ENCODE assay signal across 8 mouse cellular contexts in genomic region chr7:143007599-143008369, GRCm38 (mm10). TPM values are rescaled to one million over a fixed set of nuclear protein-coding genes. Genes with fewer than 3 reads are reported as not detected.
A peak's percentile ranks its signal among the peaks of the same experiment; 100 is the strongest.
DNase-seq lines count a peak whose midpoint lies in the region; ATAC-seq and TF ChIP-seq lines count a peak whose summit lies in the region.

No protein-coding gene starts in this region.

- no peak overlapping the region for H3K4me3 ChIP-seq in embryonic facial prominence, embryonic 14.5 days (ENCODE audit: low read depth, low read length)
- H3K4me3 ChIP-seq in limb, embryonic 14.5 days (replicated peaks; ENCODE audit: low read length): no peak overlapping the region; the same call in 1 of the 2 replicates
- H3K4me3 ChIP-seq in midbrain, postnatal 0 days (ENCODE audit: low read depth, low read length): no peak overlapping the region

- peaks cover 15% of the 10 kb centered on the region for H3K4me1 ChIP-seq in embryonic facial prominence, embryonic 14.5 days (ENCODE audit: control insufficient read depth, insufficient read depth, low read length)
- H3K4me1 ChIP-seq in limb, embryonic 14.5 days (ENCODE audit: control insufficient read depth, insufficient read depth, low read length): peaks cover 37% of the 10 kb centered on the region
- no peaks in the 10 kb centered on the region; the same call in 1 of the 2 replicates for H3K4me1 ChIP-seq in midbrain, postnatal 0 days (ENCODE audit: insufficient read depth, low read length)

- H3K9ac ChIP-seq in embryonic facial prominence, embryonic 14.5 days (ENCODE audit: low read depth, low read length): peak overlapping the region; percentile 12; the same call in 1 of the 2 replicates
- H3K9ac ChIP-seq in limb, embryonic 14.5 days (ENCODE audit: low read depth, low read length, severe bottlenecking): peak overlapping the region; percentile 22; the same call in 1 of the 2 replicates
- no peak overlapping the region for H3K9ac ChIP-seq in midbrain, postnatal 0 days (replicated peaks; ENCODE audit: low read length, poor library complexity, severe bottlenecking)

- peak; percentile 94 for DNase-seq in 3T3-L1 (ENCODE audit: low read depth, low spot score)
- peak; percentile 88 to 93 for DNase-seq in adrenal gland, postnatal 4 days (ENCODE audit: low spot score in 2 of 2)
- DNase-seq in embryonic facial prominence, embryonic 14.5 days (ENCODE audit: low spot score): peak; percentile 94
- peak; percentile 95 for DNase-seq in heart, adult 8-10 months (ENCODE audit: low spot score)
- DNase-seq in kidney, adult 9 months: peak; percentile 96
- peak; percentile 94 for DNase-seq in limb, embryonic 14.5 days (ENCODE audit: low spot score)
- DNase-seq in midbrain, postnatal 0 days (ENCODE audit: low spot score): peak; percentile 91
- peak; percentile 91 to 97 for DNase-seq in spleen, postnatal 14 days (ENCODE audit: low spot score in 2 of 2)

- TF ChIP-seq POLR2A in limb, embryonic 14.5 days (IDR thresholded peaks at IDR 0.05; ENCODE audit: borderline replicate concordance, extremely low read depth, insufficient read depth, insufficient read length): no peak

- H3K27me3 ChIP-seq in embryonic facial prominence, embryonic 14.5 days (replicated peaks; ENCODE audit: control insufficient read depth, insufficient read depth, low read length): no peaks in the 10 kb centered on the region
- no peaks in the 10 kb centered on the region for H3K27me3 ChIP-seq in limb, embryonic 14.5 days (ENCODE audit: control insufficient read depth, insufficient read depth, low read length)
- H3K27me3 ChIP-seq in midbrain, postnatal 0 days (ENCODE audit: insufficient read depth, low read length): no peaks in the 10 kb centered on the region

- H3K27ac ChIP-seq in embryonic facial prominence, embryonic 14.5 days (replicated peaks; ENCODE audit: low read depth, low read length): peak overlapping the region; percentile 97
- peak overlapping the region; percentile 95 for H3K27ac ChIP-seq in limb, embryonic 14.5 days (replicated peaks; ENCODE audit: low read depth, low read length)
- peak overlapping the region; percentile 55; the same call in 1 of the 2 replicates for H3K27ac ChIP-seq in midbrain, postnatal 0 days (ENCODE audit: low read depth, low read length)

- H3K9me3 ChIP-seq in embryonic facial prominence, embryonic 14.5 days (ENCODE audit: control insufficient read depth, low read length): no peaks in the 10 kb centered on the region
- no peaks in the 10 kb centered on the region for H3K9me3 ChIP-seq in limb, embryonic 14.5 days (ENCODE audit: control insufficient read depth, low read length)
- H3K9me3 ChIP-seq in midbrain, postnatal 0 days (ENCODE audit: low read length): no peaks in the 10 kb centered on the region

- H3K36me3 ChIP-seq in embryonic facial prominence, embryonic 14.5 days (ENCODE audit: control insufficient read depth, insufficient read depth, low read length): no peaks in the 10 kb centered on the region
- no peaks in the 10 kb centered on the region for H3K36me3 ChIP-seq in limb, embryonic 14.5 days (ENCODE audit: control insufficient read depth, insufficient read depth, low read length)
- H3K36me3 ChIP-seq in midbrain, postnatal 0 days (ENCODE audit: insufficient read depth, low read length): no peaks in the 10 kb centered on the region

- WGBS in embryonic facial prominence, embryonic 14.5 days: 35% methylated on average over 17 of the region's 17 CpGs
- WGBS in limb, embryonic 14.5 days: 36% methylated on average over 17 of the region's 17 CpGs
- WGBS in midbrain, postnatal 0 days: 44% methylated on average over 17 of the region's 17 CpGs

- peak overlapping the region; percentile 35 for H3K4me2 ChIP-seq in embryonic facial prominence, embryonic 14.5 days (ENCODE audit: low read depth, low read length)
- H3K4me2 ChIP-seq in limb, embryonic 14.5 days (replicated peaks; ENCODE audit: low read depth, low read length, severe bottlenecking): peak overlapping the region; percentile 36
- H3K4me2 ChIP-seq in midbrain, postnatal 0 days (ENCODE audit: low read depth, low read length, poor library complexity, severe bottlenecking): no peak overlapping the region

- peak; percentile 87 for ATAC-seq in embryonic facial prominence, embryonic 14.5 days (ENCODE audit: low read depth)
- peak; percentile 85 for ATAC-seq in limb, embryonic 14.5 days (ENCODE audit: low FRiP score, low read depth)
- ATAC-seq in midbrain, postnatal 0 days (ENCODE audit: low FRiP score): peak; percentile 77

- peak; percentile 83 for TF ChIP-seq CTCF in midbrain, postnatal 0 days (IDR thresholded peaks at IDR 0.05)

RNA-seq across cellular contexts. Expression of gene Tspan32, which starts 2.9 kb away (rescaled TPM):
- 1 to 10 TPM; 1.5 to 2.6 TPM for total RNA-seq in adrenal gland, postnatal 4 days (2021)
- polyA plus RNA-seq in embryonic facial prominence, embryonic 14.5 days (2014; fragmentation: Nextera tagmentation; extraction: Ambion mirVana): 3.5 TPM in 2 replicates
- 1 to 10 TPM in 1 of 4 experiments, under 1 TPM in 3; 0.27 to 2.8 (median 0.52) TPM for total RNA-seq in heart, adult 8-10 months (2022)
- polyA plus RNA-seq in limb, embryonic 14.5 days (2012; rRNA removed): 5.1 and 5.5 TPM in 2 replicates
- polyA plus RNA-seq in limb, embryonic 14.5 days (2014; fragmentation: Nextera tagmentation; extraction: Ambion mirVana): 6.0 and 7.3 TPM in 2 replicates
- 0.19 and 0.38 TPM in 2 replicates for total RNA-seq in midbrain, postnatal 0 days (2014; rRNA removed)
- 0.37 and 0.38 TPM in 2 replicates for polyA plus RNA-seq in midbrain, postnatal 0 days (2015; fragmentation: Nextera tagmentation; extraction: Ambion mirVana)

RNA-seq across cellular contexts. Expression of gene Ascl2, which starts 38.7 kb away (rescaled TPM):
- total RNA-seq in adrenal gland, postnatal 4 days (2021): under 1 TPM; 0.36 to 0.96 TPM
- polyA plus RNA-seq in embryonic facial prominence, embryonic 14.5 days (2014; fragmentation: Nextera tagmentation; extraction: Ambion mirVana): 0.89 and 1.00 TPM in 2 replicates
- not detected for total RNA-seq in heart, adult 8-10 months (2022)
- 1.9 and 3.5 TPM in 2 replicates for polyA plus RNA-seq in limb, embryonic 14.5 days (2012; rRNA removed)
- polyA plus RNA-seq in limb, embryonic 14.5 days (2014; fragmentation: Nextera tagmentation; extraction: Ambion mirVana): 1.1 and 1.5 TPM in 2 replicates
- 1.1 TPM in 1 of 2 replicates, not detected in the other for total RNA-seq in midbrain, postnatal 0 days (2014; rRNA removed)
- polyA plus RNA-seq in midbrain, postnatal 0 days (2015; fragmentation: Nextera tagmentation; extraction: Ambion mirVana): 0.43 and 0.50 TPM in 2 replicates

RNA-seq across cellular contexts. Expression of gene Cd81, which starts 44.8 kb away (rescaled TPM):
- total RNA-seq in adrenal gland, postnatal 4 days (2021): 100 to 1,000 TPM; 659 to 670 TPM
- polyA plus RNA-seq in embryonic facial prominence, embryonic 14.5 days (2014; fragmentation: Nextera tagmentation; extraction: Ambion mirVana): 635 and 636 TPM in 2 replicates
- 100 to 1,000 TPM; 397 to 430 (median 418) TPM for total RNA-seq in heart, adult 8-10 months (2022)
- polyA plus RNA-seq in limb, embryonic 14.5 days (2012; rRNA removed): 456 and 528 TPM in 2 replicates
- 658 and 696 TPM in 2 replicates for polyA plus RNA-seq in limb, embryonic 14.5 days (2014; fragmentation: Nextera tagmentation; extraction: Ambion mirVana)
- total RNA-seq in midbrain, postnatal 0 days (2014; rRNA removed): 454 and 542 TPM in 2 replicates
- polyA plus RNA-seq in midbrain, postnatal 0 days (2015; fragmentation: Nextera tagmentation; extraction: Ambion mirVana): 511 and 569 TPM in 2 replicates
